Mouse (Mus musculus) neural tube, embryonic 15.5 days (tissue): Measurements from ENCODE around the gene Vrtn. TPM values are rescaled to one million over a fixed set of nuclear protein-coding genes. Genes with fewer than 3 reads are reported as not detected.
A peak's percentile ranks its signal among the peaks of the same experiment; 100 is the strongest.

Experiments
- ATAC-seq: fragments of 200-750 bp; cut with Nextera tagmentation; 2 replicates; pipeline ENCODE4 v1.8.0; 2017; ENCODE audit warnings: mild to moderate bottlenecking, moderate TSS enrichment, moderate library complexity; ENCODE audit not compliant: low FRiP score
- H3K27ac ChIP-seq: fragments of 300-500 bp; sonication (generic); replicated peaks from 2 replicates; pipeline ENCODE4 v1.5.1; 2015; ENCODE audit warnings: mild to moderate bottlenecking, inconsistent platforms
- H3K27me3 ChIP-seq: fragments of 300-500 bp; sonication (generic); replicated peaks from 2 replicates; pipeline ENCODE4 v1.6.1; 2015; ENCODE audit warnings: inconsistent platforms
- H3K36me3 ChIP-seq: fragments of 300-500 bp; sonication (generic); 2 replicates; pipeline ENCODE4 v1.6.1; 2015; ENCODE audit warnings: inconsistent platforms
- H3K4me1 ChIP-seq: fragments of 300-500 bp; sonication (generic); 2 replicates; pipeline ENCODE4 v1.6.1; 2015; ENCODE audit warnings: inconsistent platforms
- H3K4me2 ChIP-seq: fragments of 300-500 bp; sonication (generic); 2 replicates; pipeline ENCODE4 v1.6.1; 2015; ENCODE audit warnings: inconsistent platforms, mild to moderate bottlenecking, moderate library complexity
- H3K4me3 ChIP-seq: fragments of 300-500 bp; sonication (generic); replicated peaks from 2 replicates; pipeline ENCODE4 v1.5.1; 2015; ENCODE audit warnings: mild to moderate bottlenecking, inconsistent platforms
- H3K9ac ChIP-seq: fragments of 300-500 bp; sonication (generic); replicated peaks from 2 replicates; pipeline ENCODE4 v1.6.1; 2015; ENCODE audit warnings: mild to moderate bottlenecking, inconsistent platforms
- H3K9me3 ChIP-seq: fragments of 300-500 bp; sonication (generic); replicated peaks from 2 replicates; pipeline ENCODE4 v1.6.1; 2016; ENCODE audit warnings: inconsistent platforms
- WGBS: fragments of 180-500 bp; shearing (Covaris S2); methylation state at CpG from one replicate; pipeline ENCODE4 v1.1.7; 2015; ENCODE audit warnings: mixed read lengths; 5-methylcytosine and 5-hydroxymethylcytosine counted together
- polyA plus RNA-seq: library from polyadenylated mRNA; unstranded; fragments of >200 nt; fragmentation: Nextera tagmentation; extraction: Ambion mirVana; gene quantifications from 2 replicates; pipeline ENCODE4 v1.2.1, GENCODE M21; 2015

Vrtn gene
- polyA plus RNA-seq, 1 experiment from 2014 or later: not detected

GRCm38 (mm10) chr12:84625116-84625515 is 15.7 kb upstream of the Vrtn start:
- Histone ChIP-seq H3K27me3 (no peaks in the 10 kb centered on the region; the same call in 1 of the 2 replicates), H3K9me3 (no peaks in the 10 kb centered on the region), H3K9ac (no peak overlapping the region), H3K4me2 (peak overlapping the region; percentile 31), H3K4me1 (peaks cover 12% of the 10 kb centered on the region), H3K27ac (no peak overlapping the region), H3K4me3 (no peak overlapping the region), H3K36me3 (no peaks in the 10 kb centered on the region)
- ATAC-seq: no peak
- 5% methylated on average over 9 of the region's 9 CpGs for WGBS

GRCm38 (mm10) chr12:84631867-84632266 is 9.0 kb upstream of the Vrtn start:
- no peaks in the 10 kb centered on the region for H3K36me3 ChIP-seq

GRCm38 (mm10) chr12:84640253-84640652 is 566 bp upstream of the Vrtn start:
- Histone ChIP-seq H3K27ac (no peak overlapping the region), H3K27me3 (peaks cover 54% of the 10 kb centered on the region), H3K4me2 (no peak overlapping the region), H3K4me1 (no peaks in the 10 kb centered on the region; the same call in 1 of the 2 replicates), H3K9ac (no peak overlapping the region), H3K4me3 (no peak overlapping the region), H3K36me3 (no peaks in the 10 kb centered on the region), H3K9me3 (no peaks in the 10 kb centered on the region)
- 18% methylated on average over 5 of the region's 6 CpGs for WGBS
- ATAC-seq: no peak

More at GRCm38 (mm10) chr12:84631867-84632266, 9.0 kb upstream of the Vrtn start:
- Histone ChIP-seq H3K9ac (no peak overlapping the region), H3K27me3 (no peaks in the 10 kb centered on the region), H3K4me3 (no peak overlapping the region), H3K9me3 (no peaks in the 10 kb centered on the region), H3K4me1 (no peaks in the 10 kb centered on the region), H3K27ac (no peak overlapping the region), H3K4me2 (no peak overlapping the region)
- no peak for ATAC-seq
- WGBS: 77% methylated on average over 3 of the region's 3 CpGs

- WGBS: 80% methylated on average over 13 of the region's 13 CpGs
- Histone ChIP-seq H3K4me2 (no peak overlapping the region), H3K27ac (no peak overlapping the region), H3K27me3 (peaks cover 6% of the 10 kb centered on the region; the same call in 1 of the 2 replicates), H3K4me3 (no peak overlapping the region), H3K36me3 (no peaks in the 10 kb centered on the region), H3K4me1 (no peaks in the 10 kb centered on the region), H3K9ac (no peak overlapping the region), H3K9me3 (no peaks in the 10 kb centered on the region)
- ATAC-seq: no peak
These were observed 9.4 kb downstream of the Vrtn start for GRCm38 (mm10) chr12:84650234-84650633.

GRCm38 (mm10) chr12:84653912-84654311 is 13.1 kb downstream of the Vrtn start:
- no peak overlapping the region for H3K9ac ChIP-seq
- ATAC-seq: no peak
- H3K9me3 ChIP-seq: no peaks in the 10 kb centered on the region
- H3K4me3 ChIP-seq: no peak overlapping the region
- H3K36me3 ChIP-seq: no peaks in the 10 kb centered on the region
- H3K27ac ChIP-seq: no peak overlapping the region
- no peaks in the 10 kb centered on the region for H3K4me1 ChIP-seq
- 10% methylated on average over 3 of the region's 3 CpGs for WGBS
- H3K4me2 ChIP-seq: no peak overlapping the region
- peaks cover 6% of the 10 kb centered on the region; the same call in 1 of the 2 replicates for H3K27me3 ChIP-seq

- ATAC-seq: no peak
- WGBS: 98% methylated on average over 3 of the region's 3 CpGs
- Histone ChIP-seq H3K9me3 (no peaks in the 10 kb centered on the region), H3K9ac (no peak overlapping the region), H3K4me3 (no peak overlapping the region), H3K4me2 (no peak overlapping the region), H3K27me3 (no peaks in the 10 kb centered on the region; the same call in 1 of the 2 replicates), H3K36me3 (no peaks in the 10 kb centered on the region), H3K27ac (no peak overlapping the region), H3K4me1 (peaks cover 11% of the 10 kb centered on the region)
These were observed 29.7 kb downstream of the Vrtn start for GRCm38 (mm10) chr12:84670555-84670954.

GRCm38 (mm10) chr12:84671646-84672045 is 30.8 kb downstream of the Vrtn start:
- no peaks in the 10 kb centered on the region for H3K9me3 ChIP-seq
- H3K27ac ChIP-seq: no peak overlapping the region
- H3K27me3 ChIP-seq: no peaks in the 10 kb centered on the region; the same call in 1 of the 2 replicates
- no peak overlapping the region for H3K4me2 ChIP-seq
- H3K36me3 ChIP-seq: no peaks in the 10 kb centered on the region
- no peak overlapping the region for H3K4me3 ChIP-seq
- no peak for ATAC-seq
- 35% methylated on average over 10 of the region's 10 CpGs for WGBS
- peaks cover 18% of the 10 kb centered on the region for H3K4me1 ChIP-seq
- no peak overlapping the region for H3K9ac ChIP-seq

- H3K4me2 ChIP-seq: 0 out of 2 replicates have a peak overlapping the region, but pooled peaks have one; percentile 5
- H3K4me1 ChIP-seq: peaks cover 18% of the 10 kb centered on the region
- no peaks in the 10 kb centered on the region for H3K9me3 ChIP-seq
- no peak overlapping the region for H3K9ac ChIP-seq
- no peak for ATAC-seq
- peak overlapping the region; percentile 68; the same call in 1 of the 2 replicates for H3K27ac ChIP-seq
- H3K27me3 ChIP-seq: no peaks in the 10 kb centered on the region; the same call in 1 of the 2 replicates
- WGBS: 30% methylated on average over 14 of the region's 14 CpGs
- H3K4me3 ChIP-seq: no peak overlapping the region
- no peaks in the 10 kb centered on the region for H3K36me3 ChIP-seq
These were observed 34.1 kb downstream of the Vrtn start for GRCm38 (mm10) chr12:84674666-84675526.

- no peaks in the 10 kb centered on the region for H3K36me3 ChIP-seq
- peaks cover 3% of the 10 kb centered on the region; the same call in 1 of the 2 replicates for H3K27me3 ChIP-seq
- no peaks in the 10 kb centered on the region for H3K9me3 ChIP-seq
- no peak overlapping the region for H3K4me3 ChIP-seq
- no peak overlapping the region for H3K27ac ChIP-seq
- WGBS: 57% methylated on average over 3 of the region's 3 CpGs
- no peak overlapping the region for H3K9ac ChIP-seq
- peaks cover 18% of the 10 kb centered on the region for H3K4me1 ChIP-seq
- no peak overlapping the region for H3K4me2 ChIP-seq
- ATAC-seq: no peak
These were observed 35.2 kb downstream of the Vrtn start for GRCm38 (mm10) chr12:84676011-84676410.

- Histone ChIP-seq H3K36me3 (no peaks in the 10 kb centered on the region), H3K4me2 (no peak overlapping the region), H3K9ac (no peak overlapping the region), H3K4me3 (no peak overlapping the region), H3K27ac (no peak overlapping the region), H3K4me1 (peaks cover 6% of the 10 kb centered on the region; the same call in 1 of the 2 replicates), H3K27me3 (peaks cover 3% of the 10 kb centered on the region; the same call in 1 of the 2 replicates), H3K9me3 (no peaks in the 10 kb centered on the region)
- no peak for ATAC-seq
- WGBS: 81% methylated on average over 7 of the region's 7 CpGs
These were observed 43.8 kb downstream of the Vrtn start for GRCm38 (mm10) chr12:84684569-84684968.

- no peak for ATAC-seq
- H3K36me3 ChIP-seq: no peaks in the 10 kb centered on the region
- H3K4me1 ChIP-seq: peaks cover 6% of the 10 kb centered on the region; the same call in 1 of the 2 replicates
- no peak overlapping the region for H3K9ac ChIP-seq
- 8% methylated on average over 4 of the region's 4 CpGs for WGBS
- no peak overlapping the region for H3K4me2 ChIP-seq
- H3K27ac ChIP-seq: 0 out of 2 replicates have a peak overlapping the region, but pooled peaks have one; percentile 37
- no peaks in the 10 kb centered on the region for H3K9me3 ChIP-seq
- no peak overlapping the region for H3K4me3 ChIP-seq
- H3K27me3 ChIP-seq: no peaks in the 10 kb centered on the region
These were observed 45.4 kb downstream of the Vrtn start for GRCm38 (mm10) chr12:84686176-84686575.

- Histone ChIP-seq H3K4me1 (peaks cover 6% of the 10 kb centered on the region; the same call in 1 of the 2 replicates), H3K4me2 (no peak overlapping the region), H3K27ac (no peak overlapping the region), H3K9me3 (no peaks in the 10 kb centered on the region), H3K36me3 (no peaks in the 10 kb centered on the region), H3K9ac (no peak overlapping the region), H3K4me3 (no peak overlapping the region), H3K27me3 (no peaks in the 10 kb centered on the region)
- ATAC-seq: no peak
- WGBS: 89% methylated on average over 4 of the region's 4 CpGs
These were observed 46.7 kb downstream of the Vrtn start for GRCm38 (mm10) chr12:84687531-84687930.
